Mouse (Mus musculus) Patski (cell line): ENCODE measurements around the gene Gng2. TPM values are rescaled to one million over a fixed set of nuclear protein-coding genes. Genes with fewer than 3 reads are reported as not detected.

Experiments
- ATAC-seq: fragments of 100-300 bp; one replicate; pipeline ENCODE4 v1.8.0; 2021
- CTCF ChIA-PET: fragments of 350-600 bp; sonication (Branson Sonifier 250); formaldehyde crosslinking; loops from one replicate; lab custom pipeline; 2022; ENCODE audit warnings: inconsistent platforms; lab: Charles Lee
- POLR2A ChIA-PET: fragments of 350-600 bp; sonication (Branson Sonifier 250); formaldehyde crosslinking; loops from one replicate; lab custom pipeline; 2022; ENCODE audit warnings: antibody characterized with exemption, inconsistent platforms; lab: Charles Lee
- DNase-seq: peaks from one replicate; pipeline ENCODE4 v3.0.0-alpha.2; 2011; ENCODE audit warnings: low read depth, low spot score
- H3K27me3 ChIP-seq: fragments of 371-371 bp; one replicate; pipeline ENCODE4 v1.5.1; 2021
- CTCF ChIP-seq: fragments of 100-300 bp; IDR thresholded peaks from one replicate; pipeline ENCODE4 v1.5.1; 2021
- in situ Hi-C: fragments of 300-500 bp; cut with MboI; formaldehyde crosslinking; loops from 3 replicates; pipeline ENCODE4 v1.11.1; 2018; ENCODE audit warnings: low pct_unique_long_range_greater_than_20kb, mixed read lengths
- polyA plus RNA-seq: library from polyadenylated mRNA; unstranded; gene quantifications from one replicate; pipeline ENCODE4 v1.2.3, GENCODE M21; 2021

The Gng2 gene
- 0.33 TPM for polyA plus RNA-seq

- no peak for TF ChIP-seq CTCF
- H3K27me3 ChIP-seq, result peaks cover 9% of the 10 kb centered on the region
- no peak for DNase-seq
- ChIA-PET POLR2A (no interaction called here), CTCF (no interaction called here)
- in situ Hi-C loops, result no loop called here
- no peak for ATAC-seq
Observed at GRCm38 (mm10) chr14:19977271-19978024, at the start of gene Gng2. Gene Gng2, minus strand, starts transcription at chr14:19977627.

GRCm38 (mm10) chr14:20024888-20025719 is 47.7 kb upstream of the Gng2 start:
- H3K27me3 ChIP-seq, result no peaks in the 10 kb centered on the region
- no peak for TF ChIP-seq CTCF
- POLR2A ChIA-PET, result interaction anchor here (1.0 kb wide), 1 partner anchor 9 kb away, joined by 3 read pairs; no protein-coding TSS in a partner anchor
- CTCF ChIA-PET, result interaction anchor here (0.7 kb wide), 1 partner anchor 161 kb away, joined by 3 read pairs; no protein-coding TSS in a partner anchor
- DNase-seq (no peak), ATAC-seq (no peak)
- in situ Hi-C loops, result no loop called here

GRCm38 (mm10) chr14:20023939-20024338 is 46.5 kb upstream of the Gng2 start:
- ChIA-PET CTCF (no interaction called here), POLR2A (no interaction called here)
- TF ChIP-seq CTCF, result no peak
- no peaks in the 10 kb centered on the region for H3K27me3 ChIP-seq
- in situ Hi-C loops, result no loop called here
- DNase-seq, result no peak
- no peak for ATAC-seq

GRCm38 (mm10) chr14:20019486-20019885 is 42.1 kb upstream of the Gng2 start:
- POLR2A ChIA-PET, result no interaction called here
- H3K27me3 ChIP-seq, result peaks cover 5% of the 10 kb centered on the region
- ATAC-seq (no peak), DNase-seq (no peak)
- in situ Hi-C loops, result no loop called here
- CTCF ChIA-PET, result interaction anchor here (1.3 to 1.6 kb wide), 2 partner anchors 22 to 23 kb away, joined by 3 to 4 read pairs; no protein-coding TSS in a partner anchor
- no peak for TF ChIP-seq CTCF

GRCm38 (mm10) chr14:20012506-20013275 is 35.3 kb upstream of the Gng2 start:
- ATAC-seq, result no peak
- TF ChIP-seq CTCF, result no peak
- ChIA-PET CTCF (no interaction called here), POLR2A (no interaction called here)
- in situ Hi-C loops, result no loop called here
- DNase-seq, result no peak
- H3K27me3 ChIP-seq, result peaks cover 5% of the 10 kb centered on the region

GRCm38 (mm10) chr14:20007446-20007845 is 30.0 kb upstream of the Gng2 start:
- DNase-seq, result no peak
- POLR2A ChIA-PET, result no interaction called here
- no peak for ATAC-seq
- CTCF ChIA-PET, result no interaction called here
- H3K27me3 ChIP-seq, result no peaks in the 10 kb centered on the region
- TF ChIP-seq CTCF, result no peak
- in situ Hi-C loops, result no loop called here

- no peak for DNase-seq
- POLR2A ChIA-PET, result no interaction called here
- ATAC-seq, result no peak
- H3K27me3 ChIP-seq, result no peaks in the 10 kb centered on the region
- peak; percentile 25 for TF ChIP-seq CTCF
- in situ Hi-C loops, result no loop called here
- CTCF ChIA-PET, result no interaction called here
Observed at GRCm38 (mm10) chr14:20004777-20005289, 27.4 kb upstream of the Gng2 start.

GRCm38 (mm10) chr14:19996853-19997252 is 19.4 kb upstream of the Gng2 start:
- TF ChIP-seq CTCF, result no peak
- ChIA-PET CTCF (interaction anchor here (1.3 to 1.4 kb wide), 2 partner anchors 14 to 22 kb away, joined by 3 read pairs; no protein-coding TSS in a partner anchor), POLR2A (no interaction called here)
- H3K27me3 ChIP-seq, result peaks cover 8% of the 10 kb centered on the region
- DNase-seq (no peak), ATAC-seq (no peak)
- in situ Hi-C loops, result no loop called here

- DNase-seq, result no peak
- CTCF ChIA-PET, result no interaction called here
Observed at GRCm38 (mm10) chr14:19995943-19996342, 18.5 kb upstream of the Gng2 start.

GRCm38 (mm10) chr14:19994068-19994467 is 16.6 kb upstream of the Gng2 start:
- ChIA-PET CTCF (interaction anchor here (0.9 kb wide), 2 partner anchors 30 to 53 kb away, joined by 3 read pairs; no protein-coding TSS in a partner anchor), POLR2A (no interaction called here)
- peaks cover 8% of the 10 kb centered on the region for H3K27me3 ChIP-seq
- TF ChIP-seq CTCF, result no peak
- DNase-seq, result no peak
- no peak for ATAC-seq
- in situ Hi-C loops, result no loop called here

More at GRCm38 (mm10) chr14:19995943-19996342, 18.5 kb upstream of the Gng2 start:
- peaks cover 8% of the 10 kb centered on the region for H3K27me3 ChIP-seq
- in situ Hi-C loops, result no loop called here
- POLR2A ChIA-PET, result no interaction called here
- TF ChIP-seq CTCF, result no peak
- ATAC-seq, result no peak
